Mouse (Mus musculus) lung, postnatal 0 days (tissue): ENCODE data around the gene Icam4.

Experiments
- CTCF ChIP-seq: IDR thresholded peaks from 2 replicates; pipeline ENCODE4 v1.5.1; 2016; ENCODE audit warnings: antibody characterized with exemption, mild to moderate bottlenecking
- EP300 ChIP-seq: IDR thresholded peaks from 2 replicates; pipeline ENCODE4 v1.6.1; 2016; ENCODE audit warnings: antibody characterized with exemption, mild to moderate bottlenecking, control low read depth

DNA sequence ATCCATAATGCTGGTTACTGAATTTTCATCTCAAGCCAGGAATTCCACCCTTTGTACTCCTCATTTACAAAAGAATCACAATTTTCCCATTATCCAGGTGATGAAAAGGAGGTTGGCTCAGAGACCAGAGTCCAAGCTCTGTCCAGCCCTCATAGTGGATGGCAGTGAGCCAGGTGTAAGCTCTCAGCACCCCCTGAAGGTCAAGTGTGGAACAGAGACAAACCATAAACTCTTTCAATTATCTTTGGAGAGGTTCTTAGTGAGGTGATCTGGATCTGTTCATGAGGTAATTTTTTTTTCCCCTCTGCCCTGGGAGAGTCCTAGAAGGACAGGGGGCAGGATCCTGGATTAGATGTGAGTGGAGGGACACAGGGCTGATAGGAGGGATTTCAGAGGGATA, 28.4 kb upstream of the Icam4 start:
- TF ChIP-seq EP300 = no peak
- TF ChIP-seq CTCF = peak; percentile 69
